Mouse (Mus musculus): ENCODE results near the gene Dchs1.

- TF ChIP-seq CTCF (IDR thresholded peaks at IDR 0.05; ENCODE audit: low read depth, low read length) (no peak), POLR2A (IDR thresholded peaks at IDR 0.05; ENCODE audit: borderline replicate concordance, low read depth, low read length) (no peak)
These were observed 36.8 kb upstream of the Dchs1 start for GRCm38 (mm10) chr7:105824281-105824680.

Data from bone marrow macrophage, adult 2 months (primary cell).